Mouse (Mus musculus): ENCODE data around the gene Cst7. TPM values are rescaled to one million over a fixed set of nuclear protein-coding genes. Genes with fewer than 3 reads are reported as not detected.

Cst7 gene
- total RNA-seq, 2 experiments from 2014 or later = not detected

DNA sequence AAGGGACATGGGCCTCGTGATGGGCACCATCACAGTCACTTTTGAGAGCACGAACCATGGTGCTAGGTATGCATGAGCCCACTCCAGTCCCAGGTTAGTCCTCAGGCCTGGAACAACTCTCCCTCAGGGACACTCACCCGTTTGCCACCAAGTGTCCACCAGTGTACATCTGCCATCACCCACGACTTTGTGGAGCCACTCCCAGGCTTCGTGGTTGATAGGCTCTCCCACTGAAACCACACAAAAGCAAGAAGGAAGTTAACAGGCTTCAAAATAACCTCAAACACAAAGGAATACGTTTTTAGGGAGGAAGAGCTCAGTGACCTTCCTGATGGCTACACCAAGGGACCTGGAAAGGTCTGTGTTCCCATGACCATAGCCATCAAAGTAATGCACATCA, 56.9 kb downstream of the Cst7 start:
- DNase-seq = no peak

Other genes starting within 250 kb of the Cst7 start
- gene Gm10130, start 246.7 kb upstream of the Cst7 start, total RNA-seq (2021) = 1 to 10 TPM; 1.1 to 3.1 TPM
- gene 3300002I08Rik, start 207.7 kb upstream of the Cst7 start, total RNA-seq (2021) = 1 to 10 TPM; 1.6 to 2.7 TPM
- 1 to 10 TPM; 2.7 to 4.4 TPM for gene Zfp442, start 118.9 kb upstream of the Cst7 start, total RNA-seq (2021)
- under 1 TPM; 0.14 to 0.23 TPM for gene Zfp345, start 85.3 kb upstream of the Cst7 start, total RNA-seq (2021)
- 10 to 100 TPM; 21.1 to 23.0 TPM for gene Apmap, start 38.2 kb downstream of the Cst7 start, total RNA-seq (2021)
- gene Acss1, start 98.1 kb downstream of the Cst7 start, total RNA-seq (2021) = 10 to 100 TPM; 18.0 to 22.1 TPM
- gene Vsx1, start 118.9 kb downstream of the Cst7 start, total RNA-seq (2021) = not detected
- gene Entpd6, start 178.6 kb downstream of the Cst7 start, total RNA-seq (2021) = 1 to 10 TPM; 6.7 to 7.3 TPM
- gene Pygb, start 216.3 kb downstream of the Cst7 start, total RNA-seq (2021) = 10 to 100 TPM; 15.2 to 20.1 TPM